Mouse (Mus musculus): ENCODE measurements around the gene Nop2. TPM values are rescaled to one million over a fixed set of nuclear protein-coding genes. Genes with fewer than 3 reads are reported as not detected.

Gene Nop2
- polyA plus RNA-seq, 1 experiment from 2014 or later: 35.0 TPM

DNA sequence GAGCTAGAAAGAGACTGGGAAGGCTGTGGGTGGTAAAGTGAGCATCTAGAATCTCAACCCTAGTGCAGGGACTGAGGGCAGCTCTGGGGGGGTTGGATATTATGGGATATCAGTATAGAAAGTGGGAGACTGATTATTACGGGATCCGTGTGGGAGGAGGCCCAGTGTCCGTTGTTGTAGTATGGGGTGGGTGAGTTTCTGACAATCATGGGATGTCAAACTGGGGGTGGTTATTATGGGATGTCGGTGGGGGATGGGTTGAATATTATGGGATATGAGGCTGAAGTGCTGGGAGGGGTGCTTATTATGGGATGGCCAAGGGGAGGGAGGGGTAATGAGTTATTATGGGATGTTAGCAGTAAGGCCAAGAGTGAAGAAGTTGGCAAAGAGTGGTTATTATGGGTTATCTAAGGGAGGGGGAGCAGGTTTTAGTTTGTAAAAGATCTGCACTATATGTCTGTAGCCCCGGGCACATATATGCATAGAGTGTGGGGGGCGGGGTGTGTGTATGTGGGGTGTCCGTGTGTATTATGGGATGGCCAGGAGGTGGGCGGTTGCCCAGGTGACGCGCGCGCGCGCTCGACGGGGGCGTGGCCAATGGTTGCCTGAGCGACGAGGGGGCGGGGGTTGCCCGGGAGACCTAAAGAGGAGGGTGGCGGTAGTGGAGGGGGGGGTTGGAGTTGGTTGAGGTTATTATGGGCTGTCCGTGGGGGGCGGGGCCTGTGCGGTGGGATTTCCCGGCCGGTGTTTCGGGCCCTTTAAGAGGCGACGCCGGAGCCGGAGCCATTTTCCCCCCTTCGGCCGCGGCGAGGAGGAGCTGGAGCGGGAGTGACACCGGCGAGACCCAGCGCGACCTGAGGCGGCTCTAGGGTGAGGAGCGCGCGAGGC lies 36.1 kb upstream of the Nop2 start, which contains the start of gene Chd4:
TSS of gene Chd4 (plus strand) at position 591 of the 888 bp plus-strand sequence.
- H3K4me3 ChIP-seq: peak within 1 kb of the TSS; percentile 80

GRCm38 (mm10) chr6:125096279-125096596 lies 35.5 kb upstream of the Nop2 start:
- peak overlapping the region; percentile 93 for H3K9ac ChIP-seq
- peak overlapping the region; percentile 89 for H3K4me2 ChIP-seq
- no peaks in the 10 kb centered on the region for H3K27me3 ChIP-seq
- H3K36me3 ChIP-seq: peaks cover 12% of the 10 kb centered on the region
- peak; percentile 27 for ATAC-seq (replicated peaks; ENCODE audit: insufficient number of reproducible peaks, insufficient read depth, low FRiP score, low read depth)
- 2% methylated on average over 22 of the region's 32 CpGs for WGBS
- peaks cover 39% of the 10 kb centered on the region for H3K4me1 ChIP-seq (replicated peaks)
- peak overlapping the region; percentile 94 for H3K27ac ChIP-seq
- H3K9me3 ChIP-seq (replicated peaks): no peaks in the 10 kb centered on the region
- H3K4me3 ChIP-seq: peak overlapping the region; percentile 80

More for the DNA sequence above, 36.1 kb upstream of the Nop2 start, which contains the start of gene Chd4:
- Histone ChIP-seq H3K27ac (peak within 1 kb of the TSS; percentile 94), H3K36me3 (peaks cover 6% of the 10 kb centered on the region), H3K27me3 (no peaks in the 10 kb centered on the region), H3K4me2 (peak within 1 kb of the TSS; percentile 89), H3K9ac (peak within 1 kb of the TSS; percentile 93), H3K4me1 (replicated peaks) (peaks cover 42% of the 10 kb centered on the region), H3K9me3 (replicated peaks) (no peaks in the 10 kb centered on the region)
- peak; percentile 77 for ATAC-seq (replicated peaks; ENCODE audit: insufficient number of reproducible peaks, insufficient read depth, low FRiP score, low read depth)
- 3% methylated on average over 40 of the region's 45 CpGs for WGBS

- Histone ChIP-seq H3K27ac (peak overlapping the region; percentile 94), H3K27me3 (no peaks in the 10 kb centered on the region), H3K36me3 (peaks cover 17% of the 10 kb centered on the region), H3K4me2 (peak overlapping the region; percentile 89), H3K4me3 (peak overlapping the region; percentile 80), H3K4me1 (replicated peaks) (peaks cover 39% of the 10 kb centered on the region), H3K9ac (peak overlapping the region; percentile 93), H3K9me3 (replicated peaks) (no peaks in the 10 kb centered on the region)
- ATAC-seq (replicated peaks; ENCODE audit: insufficient number of reproducible peaks, insufficient read depth, low FRiP score, low read depth): peak; percentile 53
- under 1% methylated on average over 42 of the region's 44 CpGs for WGBS
These were observed 34.9 kb upstream of the Nop2 start for GRCm38 (mm10) chr6:125096597-125097345.

GRCm38 (mm10) chr6:125097346-125097689 lies 34.4 kb upstream of the Nop2 start:
- under 1% methylated on average over 12 of the region's 12 CpGs for WGBS
- peak overlapping the region; percentile 80 for H3K4me3 ChIP-seq
- peak overlapping the region; percentile 93 for H3K9ac ChIP-seq
- peak overlapping the region; percentile 89 for H3K4me2 ChIP-seq
- ATAC-seq (replicated peaks; ENCODE audit: insufficient number of reproducible peaks, insufficient read depth, low FRiP score, low read depth): peak; percentile 1; the same call in 1 of the 2 replicates
- peaks cover 39% of the 10 kb centered on the region for H3K4me1 ChIP-seq (replicated peaks)
- no peaks in the 10 kb centered on the region for H3K9me3 ChIP-seq (replicated peaks)
- H3K27me3 ChIP-seq: no peaks in the 10 kb centered on the region
- peaks cover 23% of the 10 kb centered on the region for H3K36me3 ChIP-seq
- peak overlapping the region; percentile 94 for H3K27ac ChIP-seq

GRCm38 (mm10) chr6:125097951-125098350 lies 33.8 kb upstream of the Nop2 start:
- peak overlapping the region; percentile 93 for H3K9ac ChIP-seq
- peaks cover 39% of the 10 kb centered on the region for H3K4me1 ChIP-seq (replicated peaks)
- no peaks in the 10 kb centered on the region for H3K27me3 ChIP-seq
- H3K9me3 ChIP-seq (replicated peaks): no peaks in the 10 kb centered on the region
- peak overlapping the region; percentile 89 for H3K4me2 ChIP-seq
- no peak for ATAC-seq (replicated peaks; ENCODE audit: insufficient number of reproducible peaks, insufficient read depth, low FRiP score, low read depth)
- WGBS: 25% methylated on average over 8 of the region's 8 CpGs
- peak overlapping the region; percentile 94 for H3K27ac ChIP-seq
- H3K36me3 ChIP-seq: peaks cover 29% of the 10 kb centered on the region
- peak overlapping the region; percentile 80 for H3K4me3 ChIP-seq

- peak overlapping the region; percentile 80 for H3K4me3 ChIP-seq
- ATAC-seq (replicated peaks; ENCODE audit: insufficient number of reproducible peaks, insufficient read depth, low FRiP score, low read depth): no peak
- no peaks in the 10 kb centered on the region for H3K27me3 ChIP-seq
- WGBS: 44% methylated on average over 3 of the region's 3 CpGs
- peaks cover 32% of the 10 kb centered on the region for H3K36me3 ChIP-seq
- no peaks in the 10 kb centered on the region for H3K9me3 ChIP-seq (replicated peaks)
- H3K4me1 ChIP-seq (replicated peaks): peaks cover 39% of the 10 kb centered on the region
- H3K27ac ChIP-seq: peak overlapping the region; percentile 52
- peak overlapping the region; percentile 89 for H3K4me2 ChIP-seq
- H3K9ac ChIP-seq: peak overlapping the region; percentile 27
These were observed 33.2 kb upstream of the Nop2 start for GRCm38 (mm10) chr6:125098513-125098912.

GRCm38 (mm10) chr6:125099421-125099971 lies 32.2 kb upstream of the Nop2 start:
- WGBS: 27% methylated on average over 5 of the region's 5 CpGs
- Histone ChIP-seq H3K36me3 (peaks cover 37% of the 10 kb centered on the region), H3K9me3 (replicated peaks) (no peaks in the 10 kb centered on the region), H3K4me3 (peak overlapping the region; percentile 80), H3K9ac (peak overlapping the region; percentile 35), H3K4me1 (replicated peaks) (peaks cover 39% of the 10 kb centered on the region), H3K27me3 (no peaks in the 10 kb centered on the region), H3K4me2 (peak overlapping the region; percentile 89), H3K27ac (peak overlapping the region; percentile 52)
- no peak for ATAC-seq (replicated peaks; ENCODE audit: insufficient number of reproducible peaks, insufficient read depth, low FRiP score, low read depth)

- Histone ChIP-seq H3K9ac (no peak overlapping the region), H3K4me3 (no peak overlapping the region), H3K4me2 (no peak overlapping the region), H3K36me3 (peaks cover 56% of the 10 kb centered on the region), H3K27me3 (no peaks in the 10 kb centered on the region), H3K4me1 (replicated peaks) (peaks cover 32% of the 10 kb centered on the region), H3K27ac (no peak overlapping the region), H3K9me3 (replicated peaks) (no peaks in the 10 kb centered on the region)
- no peak for ATAC-seq (replicated peaks; ENCODE audit: insufficient number of reproducible peaks, insufficient read depth, low FRiP score, low read depth)
- WGBS: 71% methylated on average over 9 of the region's 9 CpGs
These were observed 30.3 kb upstream of the Nop2 start for GRCm38 (mm10) chr6:125101444-125101843.

DNA sequence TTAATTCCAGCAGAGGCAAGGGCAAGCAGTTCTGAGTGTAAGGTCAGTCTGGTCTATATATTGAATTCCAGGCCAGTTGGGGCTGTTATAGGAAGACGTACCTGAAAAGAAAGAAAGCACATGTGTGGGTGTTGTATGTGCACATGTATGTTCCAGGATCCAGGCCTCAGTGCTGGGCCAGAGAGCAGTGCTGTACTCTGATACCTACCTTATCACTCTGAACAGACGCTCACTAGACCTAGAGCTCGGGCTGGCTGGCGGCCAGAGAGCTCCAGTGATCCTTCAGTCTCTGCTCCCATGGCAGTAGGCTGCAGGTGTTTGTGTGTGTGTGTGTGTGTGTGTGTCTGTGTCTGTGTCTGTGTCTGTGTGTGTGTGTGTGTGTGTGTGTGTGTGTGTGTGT lies 27.5 kb upstream of the Nop2 start:
- H3K27ac ChIP-seq: no peak overlapping the region
- 45% methylated on average over 4 of the region's 4 CpGs for WGBS

GRCm38 (mm10) chr6:125107705-125108104 lies 24.0 kb upstream of the Nop2 start:
- Histone ChIP-seq H3K4me2 (no peak overlapping the region), H3K9me3 (replicated peaks) (no peaks in the 10 kb centered on the region), H3K4me1 (replicated peaks) (no peaks in the 10 kb centered on the region), H3K4me3 (no peak overlapping the region), H3K27me3 (no peaks in the 10 kb centered on the region), H3K9ac (no peak overlapping the region), H3K27ac (no peak overlapping the region), H3K36me3 (peaks cover 92% of the 10 kb centered on the region)
- 93% methylated on average over 2 of the region's 2 CpGs for WGBS
- no peak for ATAC-seq (replicated peaks; ENCODE audit: insufficient number of reproducible peaks, insufficient read depth, low FRiP score, low read depth)

More for the DNA sequence above, 27.5 kb upstream of the Nop2 start:
- no peaks in the 10 kb centered on the region for H3K27me3 ChIP-seq
- H3K4me1 ChIP-seq (replicated peaks): peaks cover 13% of the 10 kb centered on the region
- H3K9ac ChIP-seq: no peak overlapping the region
- no peak overlapping the region for H3K4me2 ChIP-seq
- ATAC-seq (replicated peaks; ENCODE audit: insufficient number of reproducible peaks, insufficient read depth, low FRiP score, low read depth): no peak
- H3K4me3 ChIP-seq: no peak overlapping the region
- peaks cover 84% of the 10 kb centered on the region for H3K36me3 ChIP-seq
- H3K9me3 ChIP-seq (replicated peaks): no peaks in the 10 kb centered on the region

GRCm38 (mm10) chr6:125109371-125109770 lies 22.3 kb upstream of the Nop2 start:
- no peak overlapping the region for H3K9ac ChIP-seq
- WGBS: 85% methylated on average over 14 of the region's 14 CpGs
- H3K27ac ChIP-seq: no peak overlapping the region
- H3K27me3 ChIP-seq: no peaks in the 10 kb centered on the region
- H3K4me3 ChIP-seq: no peak overlapping the region
- peaks cover 98% of the 10 kb centered on the region for H3K36me3 ChIP-seq
- H3K4me1 ChIP-seq (replicated peaks): no peaks in the 10 kb centered on the region
- no peak overlapping the region for H3K4me2 ChIP-seq
- H3K9me3 ChIP-seq (replicated peaks): no peaks in the 10 kb centered on the region
- no peak for ATAC-seq (replicated peaks; ENCODE audit: insufficient number of reproducible peaks, insufficient read depth, low FRiP score, low read depth)
